Mouse (Mus musculus): Measurements from ENCODE around the gene Lgmn.

DNA sequence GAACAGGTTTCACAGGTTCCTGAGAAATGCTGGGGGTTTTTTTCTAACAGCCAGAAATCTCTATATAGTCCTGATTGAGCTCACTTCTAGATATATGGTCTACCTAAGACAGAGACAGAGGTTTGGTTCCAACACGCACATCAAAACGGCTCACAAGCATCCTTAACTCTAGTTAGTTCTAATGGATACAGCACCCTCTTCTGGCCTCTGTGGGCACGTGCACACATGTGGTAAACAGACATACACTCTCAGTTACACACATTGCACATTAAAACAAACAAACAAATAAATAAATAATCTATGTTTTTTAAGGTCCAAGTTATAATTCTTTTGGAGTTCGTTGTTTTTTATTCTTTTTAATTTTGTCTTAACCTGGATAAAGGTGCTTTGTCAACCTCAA is 25.0 kb upstream of the Lgmn start:
- no peak for TF ChIP-seq POLR2A (IDR thresholded peaks at IDR 0.05; ENCODE audit: control insufficient read depth in 1 of 2, insufficient read depth in 1 of 2, low read depth in 1 of 2, low read length in 2 of 2, poor library complexity in 1 of 2)
- no peak for TF ChIP-seq SIN3A (IDR thresholded peaks at IDR 0.05; ENCODE audit: low read length)
- TF ChIP-seq CTCF (IDR thresholded peaks at IDR 0.05 in 2 of 3, conservative IDR thresholded peaks at IDR 0.05 in 1 of 3; ENCODE audit: control insufficient read depth in 1 of 3, insufficient read depth in 1 of 3, low read depth in 2 of 3, low read length in 3 of 3, poor library complexity in 1 of 3, severe bottlenecking in 1 of 3), result peak; percentile 10 to 42 (median 33); a peak in 3 of 6 replicates
- TF ChIP-seq EP300 (IDR thresholded peaks at IDR 0.05; ENCODE audit: low read depth in 1 of 2, low read length in 2 of 2), result no peak

Measured in MEL (cell line).